Mouse (Mus musculus) C2C12 (cell line): Measurements from ENCODE around the gene Eif4g1. TPM values are rescaled to one million over a fixed set of nuclear protein-coding genes. Genes with fewer than 3 reads are reported as not detected.

ENCODE experiments used
- H3K27me3 ChIP-seq: one replicate; pipeline ENCODE4 v1.6.1; 2011; ENCODE audit not compliant: control insufficient read depth, insufficient read depth, insufficient read length
- H3K36me3 ChIP-seq: one replicate; pipeline ENCODE4 v1.6.1; 2011; ENCODE audit not compliant: control insufficient read depth, insufficient read depth
- H3K4me3 ChIP-seq: one replicate; pipeline ENCODE4 v1.5.1; 2011; ENCODE audit warnings: mild to moderate bottlenecking, control low read depth; ENCODE audit not compliant: poor library complexity, insufficient read depth, severe bottlenecking
- H3K79me2 ChIP-seq: one replicate; pipeline ENCODE4 v1.6.1; 2011; ENCODE audit not compliant: control insufficient read depth, insufficient read depth
- H3K79me3 ChIP-seq: one replicate; pipeline ENCODE4 v1.6.1; 2011; ENCODE audit warnings: low read depth, control low read depth
- H3ac ChIP-seq: one replicate; pipeline ENCODE3; 2011; ENCODE audit warnings: low read depth; ENCODE audit not compliant: control insufficient read depth, insufficient read length
- CEBPB ChIP-seq: IDR thresholded peaks from one replicate; pipeline ENCODE4 v1.6.1; 2011; ENCODE audit warnings: low read depth, mild to moderate bottlenecking, control low read depth, moderate library complexity
- CTCF ChIP-seq: IDR thresholded peaks from one replicate; pipeline ENCODE4 v1.5.1; 2011; ENCODE audit not compliant: control insufficient read depth, insufficient read depth, insufficient read length
- FOSL1 ChIP-seq: IDR thresholded peaks from one replicate; pipeline ENCODE4 v1.8.0; 2011; ENCODE audit warnings: mild to moderate bottlenecking, low read length; ENCODE audit not compliant: poor library complexity, insufficient read depth, severe bottlenecking
- MAX ChIP-seq: IDR thresholded peaks from one replicate; pipeline ENCODE4 v1.6.1; 2011; ENCODE audit warnings: mild to moderate bottlenecking, control low read depth
- MYOD1 ChIP-seq: IDR thresholded peaks from one replicate; pipeline ENCODE4 v1.6.1; 2011; ENCODE audit warnings: low read depth; ENCODE audit not compliant: control insufficient read depth, insufficient read length
- MYOG ChIP-seq: IDR thresholded peaks from one replicate; pipeline ENCODE4 v1.6.1; 2011; ENCODE audit not compliant: control insufficient read depth, insufficient read length; ENCODE audit errors: extremely low read depth
- USF1 ChIP-seq: IDR thresholded peaks from one replicate; pipeline ENCODE4 v1.6.1; 2011; ENCODE audit warnings: low read depth, mild to moderate bottlenecking, control low read depth, moderate library complexity
- polyA plus RNA-seq: library from polyadenylated mRNA; unstranded; fragments of >200 nt; fragmentation: generic; extraction: Trizol; gene quantifications from one replicate; pipeline ENCODE4 v1.2.1, GENCODE M21; 2012; ENCODE audit warnings: missing spikeins

Gene Eif4g1
- polyA plus RNA-seq, 1 experiment: 342 TPM

DNA sequence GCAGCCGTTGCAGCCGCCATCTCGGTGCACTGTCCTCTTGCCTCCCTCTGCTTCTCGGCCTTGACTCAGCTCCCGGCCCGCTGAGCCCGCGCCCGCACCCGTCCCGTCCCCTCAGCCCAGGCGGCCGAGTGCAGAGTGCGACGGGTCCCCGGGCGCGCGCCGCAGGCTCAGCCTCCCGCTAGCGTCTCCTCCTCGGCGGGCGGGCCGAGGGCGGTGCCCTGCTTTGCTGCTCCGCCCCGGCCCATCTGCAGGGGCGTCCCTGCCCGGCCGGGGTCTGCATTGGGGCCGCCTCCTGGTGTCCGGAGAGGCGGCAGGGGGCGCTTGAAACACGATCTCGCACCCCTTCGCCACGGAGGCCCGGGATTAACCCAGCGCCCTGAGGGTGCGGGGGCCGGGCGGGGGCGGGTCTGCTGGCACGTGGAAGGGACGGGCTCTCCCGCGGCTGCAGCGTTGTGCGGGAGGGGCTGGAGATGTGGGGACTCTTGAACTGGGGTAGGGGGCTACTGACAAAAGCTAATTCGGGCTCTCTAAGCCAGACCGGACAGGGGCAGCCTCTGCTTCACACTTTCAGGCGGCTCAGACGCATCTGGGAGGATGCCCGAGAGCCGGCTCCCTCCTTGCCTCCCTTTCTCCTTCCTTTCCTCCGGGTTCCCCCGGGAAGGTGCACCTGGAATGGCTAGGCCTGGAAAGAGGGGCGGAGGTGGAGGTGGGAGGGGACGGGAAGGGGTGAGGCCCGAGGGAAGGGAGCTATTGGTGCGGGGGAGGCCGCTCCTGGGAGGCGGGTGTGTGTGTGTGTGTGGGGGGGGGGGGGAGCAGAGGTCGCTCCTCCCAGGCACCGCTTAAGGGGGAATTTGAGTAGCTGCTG is 48.1 kb downstream of the Eif4g1 start:
- Histone ChIP-seq H3K79me3 (peaks cover 14% of the 10 kb centered on the region), H3K27me3 (no peaks in the 10 kb centered on the region), H3K4me3 (peak overlapping the region; percentile 55), H3K36me3 (peaks cover 16% of the 10 kb centered on the region), H3ac (peak overlapping the region; percentile 66), H3K79me2 (peaks cover 21% of the 10 kb centered on the region)
- TF ChIP-seq CTCF (no peak), CEBPB (no peak), MAX (no peak), MYOD1 (no peak)

DNA sequence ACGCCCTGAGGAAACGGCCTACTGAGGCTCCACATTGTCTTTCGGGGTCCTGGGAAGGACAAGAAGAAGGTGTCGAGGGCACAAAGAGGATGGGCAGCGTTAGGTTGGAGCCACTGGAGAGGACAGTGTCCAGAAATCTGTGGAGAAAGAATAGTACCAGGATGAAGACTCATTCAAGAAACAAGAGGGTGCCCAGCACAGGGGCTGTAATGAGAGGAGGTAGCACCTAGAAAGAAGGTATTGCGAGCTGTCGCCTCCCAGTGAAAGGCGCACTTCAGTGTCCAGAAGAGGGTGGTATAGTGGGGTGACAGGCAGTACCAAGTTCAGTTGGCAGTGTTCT is 48.7 kb downstream of the Eif4g1 start:
- Histone ChIP-seq H3K79me3 (peaks cover 14% of the 10 kb centered on the region), H3ac (peak overlapping the region; percentile 83), H3K4me3 (peak overlapping the region; percentile 55), H3K36me3 (peaks cover 20% of the 10 kb centered on the region), H3K27me3 (no peaks in the 10 kb centered on the region), H3K79me2 (peaks cover 21% of the 10 kb centered on the region)
- TF ChIP-seq CTCF (no peak), MYOD1 (no peak), FOSL1 (no peak), CEBPB (no peak), MYOG (no peak), USF1 (no peak), MAX (no peak)

DNA sequence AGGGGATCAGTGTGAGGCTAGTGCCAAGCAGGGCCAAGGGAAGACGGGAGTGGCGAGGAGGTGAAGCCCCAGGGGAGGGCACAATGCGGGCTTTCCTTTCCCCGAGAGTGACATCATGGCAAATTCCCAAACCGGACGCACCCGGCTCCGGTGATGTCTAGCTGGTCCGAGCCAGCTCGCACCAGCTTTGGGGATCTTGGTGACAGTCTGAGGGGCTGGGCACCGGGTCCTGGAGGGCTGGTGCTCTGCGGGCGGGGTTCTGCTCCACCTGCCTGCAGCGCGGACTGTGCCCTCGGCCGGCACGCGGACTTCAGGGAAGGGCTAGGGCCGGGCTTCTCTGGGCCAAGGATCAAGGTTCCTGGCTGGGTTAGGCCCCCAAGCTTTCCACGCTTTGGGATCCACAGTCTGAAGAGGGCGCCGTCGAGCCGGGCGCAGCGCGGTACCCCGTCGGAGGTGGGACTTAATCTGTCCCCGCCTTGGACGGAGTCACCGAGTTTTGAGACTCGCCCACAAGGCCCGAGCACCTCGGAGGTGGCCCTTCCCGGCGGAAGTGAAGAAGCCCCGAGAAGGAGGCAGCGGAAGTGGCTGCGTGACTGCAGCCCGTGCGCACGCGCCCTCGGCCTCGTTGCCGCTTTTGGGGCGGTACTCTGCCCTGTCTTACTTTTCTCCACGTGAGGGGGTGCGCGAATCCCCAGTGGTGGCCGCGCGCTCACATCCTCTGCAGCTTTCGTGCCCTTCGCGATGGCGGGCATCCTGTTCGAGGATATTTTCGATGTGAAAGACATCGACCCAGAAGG is 49.3 kb downstream of the Eif4g1 start, which contains the start of the genes Polr2h and Clcn2:
Gene Polr2h (plus strand): TSS at position 485 of the 797 bp plus-strand sequence.
Gene Clcn2 (minus strand): TSS at position 566 of the 797 bp plus-strand sequence.
- Histone ChIP-seq H3K79me3 (peaks cover 14% of the 10 kb centered on the region), H3K4me3 (peak within 1 kb of the TSS; percentile 55), H3K27me3 (no peaks in the 10 kb centered on the region), H3K79me2 (peaks cover 21% of the 10 kb centered on the region), H3K36me3 (peaks cover 23% of the 10 kb centered on the region), H3ac (peak within 1 kb of the TSS; percentile 83)
- peak; percentile 88 for TF ChIP-seq MAX
- peak; percentile 82 for TF ChIP-seq CTCF
- TF ChIP-seq CEBPB: no peak
- TF ChIP-seq MYOD1: no peak
- no peak for TF ChIP-seq MYOG
- no peak for TF ChIP-seq FOSL1
- peak; percentile 43 for TF ChIP-seq USF1

DNA sequence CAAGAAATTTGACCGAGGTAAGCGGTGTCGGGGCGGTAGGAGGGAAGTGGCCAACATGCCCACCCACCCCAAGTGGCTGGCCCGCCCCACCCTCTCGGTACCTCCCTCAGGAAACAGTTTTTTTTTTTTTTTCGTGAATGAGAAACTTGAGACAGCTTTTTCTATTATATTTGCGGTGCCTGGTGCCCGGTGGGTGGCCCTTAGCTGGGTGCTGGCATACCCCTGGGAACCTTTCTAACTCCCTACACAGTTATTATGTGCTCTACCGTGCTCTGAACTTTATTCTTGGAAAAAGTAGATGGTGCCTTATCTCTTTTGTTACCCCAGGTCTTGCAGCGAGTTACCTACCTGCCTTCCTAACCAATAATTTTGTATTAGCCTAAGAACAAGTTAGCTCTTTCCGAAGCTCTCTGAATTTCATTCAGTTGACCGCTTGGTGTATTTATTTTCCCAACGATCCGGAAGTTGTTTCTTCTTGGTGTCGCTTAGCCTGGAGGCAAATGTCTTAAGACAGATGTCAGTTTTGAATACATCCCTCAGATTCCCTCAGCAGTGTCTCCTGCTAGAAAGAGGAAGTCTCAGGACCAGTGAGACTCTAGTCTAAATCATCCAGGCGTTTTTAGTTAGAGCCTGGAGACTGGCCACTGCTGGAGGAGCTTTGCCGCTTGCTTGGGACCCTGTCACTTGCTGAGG is 50.0 kb downstream of the Eif4g1 start:
- TF ChIP-seq MAX (no peak), CEBPB (no peak), MYOD1 (no peak), MYOG (no peak), CTCF (no peak), FOSL1 (no peak), USF1 (no peak)
- Histone ChIP-seq H3ac (peak overlapping the region; percentile 67), H3K79me2 (peaks cover 21% of the 10 kb centered on the region), H3K79me3 (peaks cover 14% of the 10 kb centered on the region), H3K27me3 (no peaks in the 10 kb centered on the region), H3K36me3 (peaks cover 23% of the 10 kb centered on the region), H3K4me3 (peak overlapping the region; percentile 55)

DNA sequence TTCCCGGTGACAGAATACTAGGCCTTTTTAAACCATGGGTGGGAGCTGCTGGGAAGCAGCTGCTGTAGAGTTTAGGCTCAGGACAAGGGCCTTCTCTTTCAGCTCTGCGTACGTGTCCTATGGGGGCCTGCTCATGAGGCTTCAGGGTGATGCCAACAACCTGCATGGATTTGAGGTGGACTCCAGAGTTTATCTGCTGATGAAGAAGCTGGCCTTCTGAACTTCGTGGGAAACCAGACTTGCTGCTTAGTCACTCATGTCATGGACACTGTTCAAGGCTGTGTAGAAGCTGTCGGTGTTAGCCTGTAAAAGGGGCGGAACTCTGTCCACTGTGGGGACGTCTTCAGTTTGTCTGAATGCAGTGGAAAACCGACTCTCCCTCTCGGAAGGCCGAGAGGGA is 53.7 kb downstream of the Eif4g1 start:
- no peaks in the 10 kb centered on the region for H3K27me3 ChIP-seq
- peaks cover 23% of the 10 kb centered on the region for H3K36me3 ChIP-seq
- no peak overlapping the region for H3K4me3 ChIP-seq
- H3K79me3 ChIP-seq: peaks cover 14% of the 10 kb centered on the region
- peaks cover 21% of the 10 kb centered on the region for H3K79me2 ChIP-seq
- H3ac ChIP-seq: no peak overlapping the region
- TF ChIP-seq MAX (no peak), MYOD1 (no peak), FOSL1 (no peak), CTCF (no peak), CEBPB (no peak), MYOG (no peak), USF1 (no peak)
